Mouse (Mus musculus) forebrain, postnatal 0 days (tissue): ENCODE measurements around the gene Ap3m1. TPM values are rescaled to one million over a fixed set of nuclear protein-coding genes. Genes with fewer than 3 reads are reported as not detected.
"Not testable (repeated sequence)": the region's sequence is repeated elsewhere in the genome, so short reads cannot be mapped to it uniquely, and the experiment has no call there.

Experiments
- ATAC-seq: fragments of 200-750 bp; cut with Nextera tagmentation; 2 replicates; pipeline ENCODE4 v1.8.0; 2017; ENCODE audit warnings: mild to moderate bottlenecking, moderate library complexity
- DNase-seq: peaks from one replicate; pipeline ENCODE4 v3.0.0-alpha.2; 2015
- H3K27ac ChIP-seq: fragments of 300-500 bp; sonication (generic); 2 replicates; pipeline ENCODE4 v1.5.1; 2014; ENCODE audit warnings: low read depth, mild to moderate bottlenecking, antibody characterized with exemption, low read length, moderate library complexity, mixed read lengths
- H3K27me3 ChIP-seq: fragments of 300-500 bp; sonication (generic); 2 replicates; pipeline ENCODE4 v1.6.1; 2014; ENCODE audit warnings: mild to moderate bottlenecking, low read length, mixed read lengths; ENCODE audit not compliant: insufficient read depth
- H3K36me3 ChIP-seq: fragments of 300-500 bp; sonication (generic); 2 replicates; pipeline ENCODE4 v1.6.1; 2014; ENCODE audit warnings: mild to moderate bottlenecking, moderate library complexity; ENCODE audit not compliant: insufficient read depth
- H3K4me1 ChIP-seq: fragments of 300-500 bp; sonication (generic); 2 replicates; pipeline ENCODE4 v1.6.1; 2014; ENCODE audit warnings: antibody characterized with exemption; ENCODE audit not compliant: insufficient read depth
- H3K4me2 ChIP-seq: fragments of 300-500 bp; sonication (generic); 2 replicates; pipeline ENCODE4 v1.6.1; 2014; ENCODE audit warnings: low read depth, mild to moderate bottlenecking, moderate library complexity
- H3K4me3 ChIP-seq: fragments of 300-500 bp; sonication (generic); 2 replicates; pipeline ENCODE4 v1.5.1; 2014; ENCODE audit warnings: low read depth, low read length, mixed read lengths
- H3K9ac ChIP-seq: fragments of 300-500 bp; sonication (generic); 2 replicates; pipeline ENCODE4 v1.6.1; 2014; ENCODE audit warnings: mild to moderate bottlenecking
- H3K9me3 ChIP-seq: fragments of 300-500 bp; sonication (generic); 2 replicates; pipeline ENCODE4 v1.6.1; 2016; ENCODE audit warnings: low read length
- CTCF ChIP-seq: sonication (generic); IDR thresholded peaks from 2 replicates; pipeline ENCODE4 v1.5.1; 2016; ENCODE audit warnings: antibody characterized with exemption, control low read depth, low read depth
- WGBS: fragments of 180-500 bp; shearing (Covaris S2); extraction: QIAGEN DNeasy Blood & Tissue Kit; methylation state at CpG from one replicate; pipeline ENCODE4 v1.1.7; 2014; 5-methylcytosine and 5-hydroxymethylcytosine counted together
- polyA plus RNA-seq: library from polyadenylated mRNA; unstranded; fragments of >200 nt; fragmentation: Nextera tagmentation; extraction: Ambion mirVana; gene quantifications from 2 replicates; pipeline ENCODE4 v1.2.1, GENCODE M21; 2015
- total RNA-seq: library from RNA; depleted of rRNA; stranded (reverse); fragments of >200 nt; gene quantifications from 2 replicates; pipeline ENCODE4 v1.2.3, GENCODE M21; 2014; rRNA removed

The Ap3m1 gene
- total RNA-seq: 50.6 and 81.7 TPM in 2 replicates
- 59.0 and 63.9 TPM in 2 replicates for polyA plus RNA-seq

- Histone ChIP-seq H3K36me3 (no peaks in the 10 kb centered on the region), H3K27ac (peak within 1 kb of the TSS; percentile 96), H3K27me3 (no peaks in the 10 kb centered on the region), H3K4me2 (peak within 1 kb of the TSS; percentile 96), H3K4me3 (peak within 1 kb of the TSS; percentile 86), H3K9me3 (no peaks in the 10 kb centered on the region), H3K9ac (peak within 1 kb of the TSS; percentile 87), H3K4me1 (peaks cover 5% of the 10 kb centered on the region; the same call in 1 of the 2 replicates)
- WGBS: 1% methylated on average over 48 of the region's 48 CpGs
- ATAC-seq (peak; percentile 98), DNase-seq (peak; percentile 97)
- no peak for TF ChIP-seq CTCF
Measured at GRCm38 (mm10) chr14:21052112-21052780, at the start of gene Ap3m1, which contains the start of gene Adk. TSS of gene Ap3m1 (minus strand) at chr14:21052508. TSS of gene Adk (plus strand) at chr14:21052574.

GRCm38 (mm10) chr14:21101562-21101961 lies 49.3 kb upstream of the Ap3m1 start:
- H3K36me3 ChIP-seq: no peaks in the 10 kb centered on the region
- H3K9me3 ChIP-seq: no peaks in the 10 kb centered on the region
- H3K27ac ChIP-seq: no peak overlapping the region
- H3K27me3 ChIP-seq: no peaks in the 10 kb centered on the region
- DNase-seq (no peak), ATAC-seq (no peak; the same call in 1 of the 2 replicates)
- no peak overlapping the region for H3K9ac ChIP-seq
- peaks cover 5% of the 10 kb centered on the region; the same call in 1 of the 2 replicates for H3K4me1 ChIP-seq
- H3K4me2 ChIP-seq: no peak overlapping the region
- TF ChIP-seq CTCF: no peak
- no peak overlapping the region for H3K4me3 ChIP-seq
- WGBS: 51% methylated on average over 7 of the region's 7 CpGs

- ATAC-seq (no peak), DNase-seq (no peak)
- Histone ChIP-seq H3K4me2 (no peak overlapping the region), H3K27ac (no peak overlapping the region), H3K4me1 (peaks cover 5% of the 10 kb centered on the region; the same call in 1 of the 2 replicates), H3K36me3 (no peaks in the 10 kb centered on the region), H3K9ac (no peak overlapping the region), H3K9me3 (no peaks in the 10 kb centered on the region), H3K4me3 (no peak overlapping the region), H3K27me3 (no peaks in the 10 kb centered on the region)
- no peak for TF ChIP-seq CTCF
- WGBS: 60% methylated on average over 2 of the region's 2 CpGs
Measured at GRCm38 (mm10) chr14:21100876-21101275, 48.6 kb upstream of the Ap3m1 start.

- H3K4me3 ChIP-seq: no peak overlapping the region
- H3K9me3 ChIP-seq: no peaks in the 10 kb centered on the region
- no peak overlapping the region for H3K9ac ChIP-seq
- H3K27ac ChIP-seq: no peak overlapping the region
- DNase-seq: no peak
- WGBS: 73% methylated on average over 7 of the region's 7 CpGs
- ATAC-seq: no peak
- no peak for TF ChIP-seq CTCF
- H3K4me2 ChIP-seq: no peak overlapping the region
- no peaks in the 10 kb centered on the region for H3K27me3 ChIP-seq
- no peaks in the 10 kb centered on the region for H3K36me3 ChIP-seq
- peaks cover 5% of the 10 kb centered on the region; the same call in 1 of the 2 replicates for H3K4me1 ChIP-seq
Measured at GRCm38 (mm10) chr14:21099371-21099770, 47.1 kb upstream of the Ap3m1 start.

- no peak for DNase-seq
Measured at GRCm38 (mm10) chr14:21096689-21097088, 44.4 kb upstream of the Ap3m1 start.

GRCm38 (mm10) chr14:21096279-21096678 lies 44.0 kb upstream of the Ap3m1 start:
- no peak for DNase-seq
- H3K27me3 ChIP-seq: no peaks in the 10 kb centered on the region
- TF ChIP-seq CTCF: no peak
- ATAC-seq: no peak
- peaks cover under 1% of the 10 kb centered on the region; the same call in 1 of the 2 replicates for H3K4me1 ChIP-seq
- H3K4me3 ChIP-seq: no peak overlapping the region
- no peak overlapping the region for H3K4me2 ChIP-seq
- no peaks in the 10 kb centered on the region for H3K9me3 ChIP-seq
- no peak overlapping the region for H3K27ac ChIP-seq
- no peak overlapping the region for H3K9ac ChIP-seq
- H3K36me3 ChIP-seq: no peaks in the 10 kb centered on the region

More at GRCm38 (mm10) chr14:21096689-21097088, 44.4 kb upstream of the Ap3m1 start:
- no peak overlapping the region for H3K9ac ChIP-seq
- TF ChIP-seq CTCF: no peak
- H3K27ac ChIP-seq: no peak overlapping the region
- no peak overlapping the region for H3K4me2 ChIP-seq
- H3K36me3 ChIP-seq: no peaks in the 10 kb centered on the region
- H3K4me3 ChIP-seq: no peak overlapping the region
- H3K9me3 ChIP-seq: no peaks in the 10 kb centered on the region
- ATAC-seq: no peak
- 92% methylated on average over 4 of the region's 4 CpGs for WGBS
- no peaks in the 10 kb centered on the region for H3K27me3 ChIP-seq
- peaks cover 5% of the 10 kb centered on the region; the same call in 1 of the 2 replicates for H3K4me1 ChIP-seq

GRCm38 (mm10) chr14:21094161-21094560 lies 41.9 kb upstream of the Ap3m1 start:
- DNase-seq, H3K4me1 ChIP-seq, H3K27me3 ChIP-seq, H3K27ac ChIP-seq, H3K36me3 ChIP-seq, H3K9ac ChIP-seq, H3K4me3 ChIP-seq, H3K4me2 ChIP-seq, H3K9me3 ChIP-seq, ATAC-seq: not testable (repeated sequence)
